Mouse (Mus musculus) MEL (cell line): ENCODE results near the gene Raver2.

Experiments
- NRF1 ChIP-seq: IDR thresholded peaks from 2 replicates; pipeline ENCODE4 v1.6.1; 2014; ENCODE audit warnings: low read depth, mild to moderate bottlenecking, inconsistent platforms, low read length, improper control_type of control experiment, moderate library complexity; ENCODE audit not compliant: poor library complexity, insufficient read depth, severe bottlenecking
- SIN3A ChIP-seq: IDR thresholded peaks from 2 replicates; pipeline ENCODE4 v1.6.1; 2012; ENCODE audit warnings: low read length, improper control_type of control experiment, inconsistent platforms
- ZC3H11A ChIP-seq: IDR thresholded peaks from 2 replicates; pipeline ENCODE4 v1.6.1; 2012; ENCODE audit warnings: low read depth, mild to moderate bottlenecking, inconsistent platforms, low read length, improper control_type of control experiment

- TF ChIP-seq ZC3H11A = no peak
- no peak for TF ChIP-seq NRF1
- TF ChIP-seq SIN3A = no peak
Measured at GRCm38 (mm10) chr4:101037156-101037555, 31.6 kb upstream of the Raver2 start.
